Mouse (Mus musculus): ENCODE measurements around the gene Rfc2. TPM values are rescaled to one million over a fixed set of nuclear protein-coding genes. Genes with fewer than 3 reads are reported as not detected.
A peak's percentile ranks its signal among the peaks of the same experiment; 100 is the strongest.
"Not testable (repeated sequence)": the region's sequence is repeated elsewhere in the genome, so short reads cannot be mapped to it uniquely, and the experiment has no call there.

Rfc2 gene
- total RNA-seq, 2 experiments from 2014 or later: 63.0 to 65.2 TPM

GRCm38 (mm10) chr5:134644643-134645118 is 63.5 kb downstream of the Rfc2 start:
- DNase-seq (ENCODE audit: low spot score in 2 of 2): no peak

GRCm38 (mm10) chr5:134646461-134646860 is 65.3 kb downstream of the Rfc2 start:
- DNase-seq (ENCODE audit: low spot score in 2 of 2): no peak

GRCm38 (mm10) chr5:134647394-134647793 is 66.2 kb downstream of the Rfc2 start:
- DNase-seq (ENCODE audit: low spot score in 2 of 2): no peak

- not testable (repeated sequence) for DNase-seq (ENCODE audit: low spot score in 2 of 2)
Observed at GRCm38 (mm10) chr5:134648976-134649375, 67.8 kb downstream of the Rfc2 start.

GRCm38 (mm10) chr5:134650926-134651325 is 69.8 kb downstream of the Rfc2 start:
- DNase-seq (ENCODE audit: low spot score in 2 of 2): peak; percentile 58 to 59

Small RNA genes lying within 50 kb of the gene (microRNA-seq; reads per million reads assigned to microRNA genes)
- 0 reads per million in 2 experiments for gene Mir7228

Other genes starting within 250 kb of the Rfc2 start
- 10 to 100 TPM; 35.6 to 46.3 TPM for gene Gtf2ird1, start 124.7 kb upstream of the Rfc2 start, total RNA-seq (2021)
- gene Clip2, start 28.9 kb upstream of the Rfc2 start, total RNA-seq (2021): 100 to 1,000 TPM; 124 to 133 TPM
- gene Syna, start 21.2 kb upstream of the Rfc2 start, total RNA-seq (2021): 1 to 10 TPM; 3.1 to 5.1 TPM
- 1 to 10 TPM; 2.0 to 3.7 TPM for gene Lat2, start 33.7 kb downstream of the Rfc2 start, total RNA-seq (2021)
- 100 to 1,000 TPM; 285 to 302 TPM for gene Eif4h, start 58.1 kb downstream of the Rfc2 start, total RNA-seq (2021)
- 10 to 100 TPM; 59.1 to 67.5 TPM for gene Limk1, start 107.2 kb downstream of the Rfc2 start, total RNA-seq (2021)
- 10 to 100 TPM; 94.0 to 99.5 TPM for gene Eln, start 166.0 kb downstream of the Rfc2 start, total RNA-seq (2021)